Mouse (Mus musculus): ENCODE results near the gene Utp14b. TPM values are rescaled to one million over a fixed set of nuclear protein-coding genes. Genes with fewer than 3 reads are reported as not detected.

The Utp14b gene
- total and polyA plus RNA-seq, 2 experiments from 2014 or later = 0.94 to 2.3 TPM

GRCm38 (mm10) chr1:78710613-78711329 is 52.9 kb downstream of the Utp14b start:
- no peaks in the 10 kb centered on the region for H3K9me3 ChIP-seq (replicated peaks; ENCODE audit: control insufficient read depth, low read length)
- H3K27ac ChIP-seq (ENCODE audit: low read depth) = no peak overlapping the region
- WGBS = 75% methylated on average over 5 of the region's 5 CpGs
- TF ChIP-seq EP300 (IDR thresholded peaks at IDR 0.05; ENCODE audit: low read depth) = no peak
- no peak for TF ChIP-seq CTCF (IDR thresholded peaks at IDR 0.05; ENCODE audit: low read depth)
- no peak overlapping the region for H3K4me3 ChIP-seq (ENCODE audit: low read depth, low read length)
- H3K9ac ChIP-seq (replicated peaks; ENCODE audit: low read depth, low read length) = no peak overlapping the region
- no peak for ATAC-seq (ENCODE audit: insufficient read depth, low read depth)
- no peaks in the 10 kb centered on the region for H3K4me1 ChIP-seq (ENCODE audit: control insufficient read depth, insufficient read depth)
- H3K27me3 ChIP-seq (ENCODE audit: control insufficient read depth, insufficient read depth, low read length) = no peaks in the 10 kb centered on the region
- H3K4me2 ChIP-seq (ENCODE audit: low read depth, low read length) = no peak overlapping the region
- 0 out of 2 replicates have a peak, but pooled peaks cover 6% of the 10 kb centered on the region for H3K36me3 ChIP-seq (replicated peaks; ENCODE audit: control insufficient read depth, insufficient read depth, low read length)
- DNase-seq (ENCODE audit: low spot score) = no peak

Other genes starting within 250 kb of the Utp14b start
- 40.0 and 55.8 TPM in 2 replicates for gene Farsb, start 169.1 kb upstream of the Utp14b start, total RNA-seq (2014; rRNA removed; ENCODE audit: low replicate concordance)
- 75.1 and 76.4 TPM in 2 replicates for gene Farsb, start 169.1 kb upstream of the Utp14b start, polyA plus RNA-seq (2015; fragmentation: Nextera tagmentation; extraction: Ambion mirVana)
- 0.70 TPM in 1 of 2 replicates, not detected in the other for gene Mogat1, start 147.0 kb upstream of the Utp14b start, total RNA-seq (2014; rRNA removed; ENCODE audit: low replicate concordance)
- gene Mogat1, start 147.0 kb upstream of the Utp14b start, polyA plus RNA-seq (2015; fragmentation: Nextera tagmentation; extraction: Ambion mirVana) = 0.75 TPM in 1 of 2 replicates, not detected in the other
- not detected in 2 replicates for gene BC035947, start 145.9 kb upstream of the Utp14b start, total RNA-seq (2014; rRNA removed; ENCODE audit: low replicate concordance)
- not detected in 2 replicates for gene BC035947, start 145.9 kb upstream of the Utp14b start, polyA plus RNA-seq (2015; fragmentation: Nextera tagmentation; extraction: Ambion mirVana)
- 66.2 and 117 TPM in 2 replicates for gene Acsl3, start 213 bp upstream of the Utp14b start, total RNA-seq (2014; rRNA removed; ENCODE audit: low replicate concordance)
- 42.8 and 47.5 TPM in 2 replicates for gene Acsl3, start 213 bp upstream of the Utp14b start, polyA plus RNA-seq (2015; fragmentation: Nextera tagmentation; extraction: Ambion mirVana)
- 0.46 and 3.9 TPM in 2 replicates for gene Kcne4, start 158.7 kb downstream of the Utp14b start, total RNA-seq (2014; rRNA removed; ENCODE audit: low replicate concordance)
- 3.0 and 3.5 TPM in 2 replicates for gene Kcne4, start 158.7 kb downstream of the Utp14b start, polyA plus RNA-seq (2015; fragmentation: Nextera tagmentation; extraction: Ambion mirVana)